Mouse (Mus musculus) thymus, postnatal 0 days (tissue): Measurements from ENCODE around the gene Ppl. TPM values are rescaled to one million over a fixed set of nuclear protein-coding genes. Genes with fewer than 3 reads are reported as not detected.
A peak's percentile ranks its signal among the peaks of the same experiment; 100 is the strongest.

Experiments used
- DNase-seq: peaks from one replicate; pipeline ENCODE4 v3.0.0-alpha.2; 2015; ENCODE audit warnings: low spot score
- polyA plus RNA-seq: library from polyadenylated mRNA; unstranded; fragments of >200 nt; fragmentation: Nextera tagmentation; extraction: Ambion mirVana; gene quantifications from 2 replicates; pipeline ENCODE4 v1.2.1, GENCODE M21; 2015

The Ppl gene
- 0.49 and 1.0 TPM in 2 replicates for polyA plus RNA-seq

DNA sequence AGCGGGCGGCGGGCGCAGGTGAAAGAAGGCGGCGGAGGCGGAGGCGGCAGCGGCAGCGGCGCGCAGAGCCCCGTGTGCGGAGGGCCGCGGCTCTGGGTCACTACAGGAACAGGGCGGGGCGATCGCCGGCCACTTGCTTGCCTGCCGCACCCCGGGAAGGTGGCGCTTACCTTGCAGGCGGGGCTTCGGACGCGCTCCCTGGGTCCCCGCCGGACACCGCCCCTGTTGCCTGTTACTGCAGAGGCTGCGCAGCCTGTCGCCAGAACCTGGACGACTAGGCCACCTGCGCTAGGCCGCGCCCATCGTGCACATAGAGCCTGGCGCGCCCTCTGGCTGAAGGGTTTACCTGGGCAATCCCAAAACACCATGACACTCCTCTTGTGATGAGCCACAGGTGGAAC lies at the start of gene Ppl:
TSS of gene Ppl (minus strand) at position 21 of the 401 bp plus-strand sequence.
- no peak for DNase-seq

DNA sequence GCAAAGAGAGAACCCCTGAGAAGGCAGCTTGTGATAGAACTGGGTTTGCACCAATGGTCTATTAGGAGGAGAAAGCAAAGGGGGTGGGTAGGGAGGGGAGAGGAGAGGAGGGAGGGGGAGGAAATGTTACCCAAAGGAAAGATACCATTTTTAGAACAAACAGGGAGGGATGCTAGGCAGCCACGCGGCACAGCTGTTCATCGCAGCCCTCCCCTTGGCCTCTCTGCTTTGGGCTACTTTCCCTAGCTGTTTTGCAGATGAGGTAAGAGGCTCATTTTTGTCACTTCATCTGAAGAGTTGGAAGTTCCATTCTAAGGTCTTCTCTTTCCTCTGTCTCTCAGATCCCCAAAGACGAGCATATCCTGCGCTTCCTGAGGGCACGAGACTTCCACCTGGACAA lies 40.4 kb upstream of the Ppl start:
- DNase-seq, result no peak

DNA sequence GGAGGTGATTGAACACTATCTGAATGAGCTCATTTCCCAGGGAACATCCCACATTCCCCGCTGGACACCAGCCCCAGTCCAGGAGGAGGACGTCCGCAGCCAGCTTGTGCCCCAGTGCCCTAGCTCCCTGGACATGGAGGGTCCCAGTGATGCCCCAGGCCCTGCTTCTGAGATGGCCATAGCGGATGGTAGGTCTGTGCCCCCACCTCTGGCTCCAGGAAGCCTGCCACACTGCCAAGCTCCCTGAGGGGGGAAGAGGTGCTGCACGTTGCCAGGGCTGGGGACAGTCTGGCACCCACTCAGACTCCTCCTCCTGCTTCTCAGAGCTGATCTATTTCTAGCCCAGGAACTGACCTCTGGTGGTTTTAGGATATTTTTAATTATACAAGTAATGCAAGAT lies 36.6 kb upstream of the Ppl start:
- DNase-seq, result no peak

DNA sequence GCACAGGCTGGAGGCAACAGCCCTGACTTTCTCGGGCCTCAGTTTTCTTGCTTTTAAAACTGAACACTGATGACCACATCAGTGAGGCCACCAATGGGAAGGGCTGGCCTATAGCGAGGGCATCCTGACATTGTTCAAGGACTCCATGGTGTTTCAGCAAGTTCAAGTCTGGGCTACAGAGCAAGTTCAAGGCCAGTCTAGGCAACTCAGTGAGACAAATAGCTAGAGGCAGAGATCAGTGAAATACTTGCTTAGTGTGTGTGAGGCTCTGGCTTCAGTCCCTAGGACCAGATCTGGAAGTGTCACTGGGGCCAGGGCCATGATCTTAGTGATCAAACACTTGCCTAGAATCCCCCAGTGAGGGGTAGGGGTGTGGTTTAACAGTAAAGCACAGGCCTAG lies 35.8 kb upstream of the Ppl start:
- DNase-seq, result no peak

DNA sequence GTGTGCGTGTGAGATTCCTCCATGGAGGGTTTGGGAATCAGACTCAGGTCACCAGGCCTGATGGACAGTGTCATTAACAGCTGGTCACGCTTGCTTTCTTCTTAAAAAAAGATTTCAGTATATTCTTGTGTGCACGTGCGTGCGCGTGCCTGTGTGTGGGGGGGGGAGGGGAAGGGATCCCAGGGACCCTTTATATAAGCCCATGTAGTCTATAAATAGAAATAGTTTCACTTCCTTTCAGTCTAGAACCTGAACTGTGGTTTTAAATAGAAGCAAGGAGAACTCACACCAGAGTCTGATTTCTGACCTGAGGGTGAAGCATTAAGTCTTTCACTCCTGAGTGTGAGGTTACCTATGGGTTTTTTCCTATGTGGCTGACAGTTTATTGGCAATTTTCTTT lies 32.1 kb upstream of the Ppl start:
- DNase-seq, result no peak

DNA sequence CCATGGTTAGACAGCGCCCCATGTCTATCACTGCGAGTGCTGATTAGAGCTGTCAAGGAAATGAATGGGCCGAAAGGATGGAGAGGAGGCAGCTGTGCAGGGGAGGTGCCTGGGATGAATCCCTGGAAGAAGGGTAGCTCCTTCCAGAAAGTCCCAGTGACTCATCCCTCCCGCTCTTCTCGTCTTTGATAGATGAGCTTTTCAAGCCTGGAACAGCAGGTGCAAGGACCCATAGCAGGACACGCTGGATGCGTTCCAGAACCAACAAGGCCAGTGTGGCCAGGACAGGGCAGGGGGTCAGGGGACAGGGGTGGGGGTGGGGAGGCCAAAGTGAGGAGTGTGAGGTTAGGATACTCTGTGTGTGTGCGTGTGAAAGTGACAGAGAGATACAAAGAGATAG lies 27.0 kb upstream of the Ppl start:
- no peak for DNase-seq

DNA sequence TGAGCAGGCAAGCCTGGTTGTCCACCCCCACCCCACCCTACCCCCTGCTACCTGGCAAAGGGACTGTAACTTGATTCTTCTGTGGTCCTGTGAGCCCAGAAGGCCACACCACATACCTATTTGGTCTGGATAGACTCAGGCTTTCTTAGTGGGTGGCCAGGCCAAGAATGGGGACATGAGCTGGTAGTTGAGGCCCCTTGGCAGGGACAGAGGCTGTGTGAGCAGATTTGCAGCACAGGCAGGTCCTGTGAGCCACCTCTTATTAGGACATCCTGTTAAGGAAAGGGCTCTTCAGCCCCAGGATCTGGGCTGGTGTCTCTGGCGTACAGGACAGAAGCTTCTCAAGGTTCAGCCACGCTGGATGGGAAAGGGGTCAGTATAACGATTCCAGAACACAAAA lies 24.9 kb upstream of the Ppl start:
- DNase-seq, result no peak

DNA sequence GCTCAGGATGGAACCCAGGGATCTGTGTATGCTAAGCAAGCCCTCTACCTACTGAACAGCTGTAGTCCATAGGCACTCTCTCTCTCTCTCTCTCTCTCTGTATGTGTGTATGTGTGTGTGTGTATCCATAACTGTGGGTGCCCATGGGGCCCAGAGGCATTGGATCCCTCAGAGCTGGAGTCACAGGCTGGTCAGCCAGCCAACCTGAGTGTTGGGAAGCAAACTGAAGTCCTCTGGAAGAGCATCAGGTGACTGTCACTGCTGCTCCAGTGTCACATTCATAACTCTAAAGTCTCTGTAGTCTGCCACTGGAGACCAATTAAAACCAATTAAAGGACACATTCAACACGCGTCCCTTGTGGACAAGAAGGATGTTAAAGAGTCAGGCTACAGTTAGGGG lies 24.3 kb upstream of the Ppl start:
- DNase-seq, result no peak

DNA sequence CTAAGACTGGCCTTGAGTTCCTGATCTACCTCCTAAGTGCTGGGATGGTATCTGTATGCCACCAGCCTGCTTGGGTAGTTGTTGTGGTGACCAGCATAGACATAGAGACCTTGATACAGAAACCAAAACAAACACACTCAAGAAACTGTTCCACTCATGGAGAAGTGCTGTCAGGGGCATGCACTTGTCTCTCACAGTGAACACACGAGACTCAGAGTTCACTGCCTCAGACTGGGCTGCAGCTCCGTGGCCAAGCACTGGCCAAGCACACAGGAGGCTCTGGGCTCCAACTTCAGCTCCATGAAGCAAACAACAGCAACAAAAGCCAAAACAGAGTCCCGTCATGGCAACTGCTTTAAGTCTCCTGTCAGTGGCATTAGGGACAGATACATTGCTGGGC lies 22.8 kb upstream of the Ppl start:
- DNase-seq, result no peak

DNA sequence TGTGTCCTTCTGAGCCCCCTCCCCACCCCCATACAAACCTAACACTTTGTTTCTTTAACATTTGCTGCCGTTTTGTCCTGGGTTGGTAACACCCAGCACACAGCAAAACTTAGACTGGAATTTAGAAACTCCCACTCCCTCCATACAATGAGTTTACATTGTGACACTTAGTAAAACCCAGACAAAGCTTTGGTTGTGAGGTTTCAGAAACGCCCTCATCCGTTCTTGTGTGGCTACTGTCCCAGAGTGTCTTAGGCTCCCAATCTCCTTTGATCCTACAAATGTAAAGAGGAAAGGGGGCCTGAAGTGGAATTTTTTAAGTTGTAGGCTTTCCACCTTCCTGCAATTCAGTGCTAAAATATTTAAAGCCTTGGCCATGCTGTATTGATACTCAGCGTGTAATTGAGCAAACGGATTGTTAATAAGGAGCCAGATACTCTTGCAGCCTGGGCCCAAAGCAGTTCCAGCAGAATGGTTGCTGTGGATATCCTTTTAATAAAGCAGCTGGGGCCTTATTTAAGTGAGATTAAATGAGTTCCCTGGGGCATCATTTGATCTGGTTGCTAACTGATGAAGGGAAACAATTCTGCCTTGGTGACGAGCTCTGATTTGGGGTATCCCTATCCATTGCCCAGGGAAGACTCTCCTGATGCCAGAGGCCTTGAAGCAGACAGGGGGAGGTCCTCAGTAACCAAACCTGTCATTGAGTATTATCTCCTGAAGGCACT lies 21.2 kb upstream of the Ppl start:
- no peak for DNase-seq

DNA sequence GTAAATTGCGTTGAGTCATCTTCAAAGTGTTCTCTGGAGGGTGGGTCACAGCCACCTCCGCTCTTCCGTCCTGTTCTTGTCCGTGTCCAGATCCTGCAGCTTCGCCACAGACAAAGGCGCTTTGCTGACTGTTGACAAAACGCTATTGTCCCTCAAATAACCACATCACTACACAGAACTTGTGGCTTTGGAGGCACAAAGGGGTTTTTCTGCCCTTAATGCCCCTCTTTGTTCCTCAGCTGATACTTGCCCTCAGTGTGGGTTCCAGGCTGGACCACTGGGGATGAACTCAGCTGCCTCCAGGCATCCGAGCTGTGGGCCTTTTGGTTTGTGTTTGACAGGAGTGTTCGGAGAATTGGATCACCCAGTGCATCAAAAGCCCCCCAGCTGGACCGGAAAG lies 18.3 kb upstream of the Ppl start:
- DNase-seq, result no peak

DNA sequence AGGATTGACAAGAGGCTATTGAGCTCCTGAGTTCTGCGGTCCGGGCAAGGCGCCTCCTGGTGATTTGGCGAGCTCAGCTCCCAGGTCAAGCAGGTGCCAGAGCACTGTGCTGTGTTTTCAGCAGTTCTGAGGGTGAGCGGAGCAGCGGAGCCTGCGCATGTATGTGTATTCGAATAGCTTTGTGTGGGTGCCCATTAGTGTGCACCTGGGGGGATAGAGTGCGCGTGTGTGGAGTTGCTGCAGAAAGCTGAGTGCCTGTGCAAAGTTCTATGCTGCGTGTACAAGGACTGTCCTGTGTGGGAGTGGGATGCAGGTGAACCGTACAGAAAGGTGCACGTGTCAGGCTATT lies 14.8 kb upstream of the Ppl start, which contains the start of gene Sec14l5:
TSS of gene Sec14l5 (plus strand) at position 73 of the 349 bp plus-strand sequence.
- no peak for DNase-seq

DNA sequence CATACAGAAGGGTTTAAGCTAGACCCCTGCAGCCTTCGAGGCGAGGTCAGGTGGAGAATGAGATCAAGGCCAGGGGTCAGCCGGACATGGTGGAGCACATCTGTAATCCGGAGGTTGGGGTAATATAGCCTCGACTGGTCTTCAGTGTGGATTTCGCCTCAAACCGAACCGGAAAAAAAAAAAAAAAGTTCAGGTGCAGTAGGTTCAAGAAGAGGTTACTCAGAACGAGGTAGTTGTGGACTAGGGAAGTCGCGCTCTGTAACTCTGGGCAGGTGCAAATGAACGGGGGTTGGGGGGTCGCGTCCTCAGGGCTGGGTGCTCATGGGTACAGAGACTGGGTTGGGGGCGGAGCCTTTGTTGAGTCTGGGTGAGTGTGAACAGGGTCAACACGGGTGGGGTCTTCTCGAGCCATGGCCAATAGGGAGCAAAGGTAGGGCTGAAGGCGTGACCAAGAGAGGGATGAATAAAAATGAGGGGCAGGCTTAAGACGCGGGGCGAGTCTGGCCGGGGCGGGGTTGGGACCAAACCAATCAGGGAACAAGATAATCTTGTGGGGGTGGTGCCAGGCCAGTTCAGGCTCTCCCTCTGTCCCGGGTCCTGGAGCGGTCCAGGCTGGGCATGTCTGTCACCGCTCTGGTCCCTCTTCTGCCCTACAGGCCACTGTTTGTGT lies 14.3 kb upstream of the Ppl start:
- no peak for DNase-seq

DNA sequence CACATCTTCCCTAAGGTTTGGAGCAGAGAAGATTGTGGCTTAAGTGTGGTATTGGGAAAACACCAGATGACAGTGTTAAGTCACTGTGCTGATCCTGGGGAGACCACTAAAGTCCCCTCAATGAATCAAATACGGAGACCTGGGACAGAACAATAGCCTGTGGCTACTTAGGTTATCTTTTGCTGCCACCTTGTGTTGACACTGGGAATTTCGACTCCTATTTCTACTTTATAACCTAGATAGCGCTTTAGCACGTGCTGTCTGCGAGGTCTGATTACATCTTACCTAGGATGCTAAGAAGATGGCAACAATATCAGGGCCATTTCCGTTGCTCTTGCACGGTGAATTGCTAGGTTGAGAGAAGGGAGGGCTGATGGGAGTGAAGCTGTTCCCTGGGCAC lies 13.3 kb upstream of the Ppl start:
- DNase-seq, result peak; percentile 82

DNA sequence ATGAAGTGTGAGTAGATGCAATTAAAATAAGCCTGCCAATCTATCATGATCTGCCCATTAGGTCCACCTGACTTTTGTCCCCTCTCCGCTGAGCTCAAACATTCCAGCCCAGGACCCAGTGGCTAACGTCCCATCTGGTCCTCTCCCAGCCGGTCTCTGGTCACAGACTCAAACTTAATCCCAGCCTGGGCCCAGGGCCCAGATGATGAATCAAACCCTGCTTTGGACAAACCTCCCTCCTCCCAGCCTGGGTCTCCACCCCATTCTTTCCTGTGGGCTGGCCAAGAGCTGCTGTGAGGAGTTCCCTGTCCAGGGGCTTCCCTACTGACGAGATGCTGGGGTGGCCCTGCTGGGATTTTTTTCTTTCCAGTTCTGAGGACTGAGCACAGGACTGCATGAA lies 7.5 kb upstream of the Ppl start:
- no peak for DNase-seq

DNA sequence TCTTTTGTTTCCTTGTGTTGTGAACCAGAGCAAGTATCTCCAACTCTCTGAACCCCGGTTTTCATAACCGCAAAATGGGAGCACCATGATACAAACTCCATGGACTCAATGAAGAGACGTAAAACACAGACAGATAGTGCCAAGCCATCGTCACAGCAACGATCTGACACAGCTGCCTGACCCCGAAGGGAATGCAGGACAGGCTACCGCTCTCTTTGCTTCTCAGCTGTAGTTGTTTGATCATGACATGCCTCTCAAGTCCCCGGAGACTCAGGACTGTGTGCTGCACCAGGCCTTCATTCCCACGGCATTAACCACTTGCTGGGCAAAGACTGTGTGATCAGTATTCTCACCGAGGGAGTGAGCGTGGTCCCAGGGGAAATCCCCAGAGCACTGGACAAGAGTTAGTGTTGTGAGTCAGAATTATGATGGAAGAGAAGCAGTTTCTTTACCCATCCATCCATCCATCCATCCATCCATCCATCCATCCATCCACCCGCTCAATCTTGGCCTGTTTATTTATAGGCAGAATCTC lies 4.9 kb upstream of the Ppl start:
- no peak for DNase-seq

DNA sequence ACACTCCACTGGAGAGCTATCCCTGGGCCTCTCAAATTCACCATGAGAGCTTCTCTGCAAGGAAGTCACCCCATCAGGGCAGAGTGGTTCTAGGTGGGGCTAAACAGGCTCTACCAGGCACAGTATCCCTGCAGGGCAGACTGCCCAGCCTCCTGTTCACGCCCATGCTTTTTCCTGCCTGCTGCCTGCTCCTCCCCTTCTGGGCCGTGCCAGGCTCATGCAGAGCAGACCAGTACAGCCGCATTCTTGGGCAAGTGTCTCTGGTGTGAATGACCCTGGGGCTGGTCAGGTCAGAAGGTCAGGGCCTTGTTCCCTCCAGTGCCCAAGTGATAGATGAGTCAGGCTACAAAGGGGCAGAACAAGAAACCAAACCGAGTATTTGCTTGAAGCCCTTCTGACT lies 4.3 kb upstream of the Ppl start:
- no peak for DNase-seq

DNA sequence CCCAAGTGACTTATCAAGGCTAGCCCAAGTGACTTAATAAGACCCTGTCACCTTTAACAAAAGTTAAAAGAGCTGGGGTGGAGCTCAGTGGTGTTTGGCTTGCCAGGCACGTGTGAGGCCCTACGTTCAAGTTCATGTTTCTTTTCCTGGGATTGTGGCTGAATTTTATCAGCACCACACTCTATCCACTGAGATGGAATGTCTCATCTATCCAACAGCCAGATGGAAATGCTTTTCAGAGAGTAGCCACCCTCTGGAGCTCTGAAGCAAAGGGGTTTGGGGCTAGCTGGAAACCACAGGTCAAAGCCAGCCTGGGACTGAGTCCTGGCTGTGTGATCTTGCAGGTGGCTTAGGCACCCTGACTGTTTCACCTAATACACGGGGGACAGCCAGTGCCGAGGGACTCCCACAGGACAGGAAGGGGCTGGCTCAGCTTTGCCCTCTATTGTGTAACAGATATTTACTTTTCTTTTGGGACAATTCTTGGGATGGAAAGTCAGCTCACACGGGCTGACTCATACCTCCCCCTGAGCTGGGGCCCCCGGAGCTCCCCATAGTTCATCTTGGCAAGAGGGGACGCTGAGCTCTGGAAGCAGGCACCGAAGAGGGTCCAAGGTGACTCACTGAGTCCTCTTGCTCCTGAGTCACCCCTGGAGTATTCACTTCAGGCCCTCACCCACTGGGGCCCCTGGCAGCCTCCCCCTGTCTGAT lies 3.5 kb upstream of the Ppl start:
- DNase-seq, result no peak

DNA sequence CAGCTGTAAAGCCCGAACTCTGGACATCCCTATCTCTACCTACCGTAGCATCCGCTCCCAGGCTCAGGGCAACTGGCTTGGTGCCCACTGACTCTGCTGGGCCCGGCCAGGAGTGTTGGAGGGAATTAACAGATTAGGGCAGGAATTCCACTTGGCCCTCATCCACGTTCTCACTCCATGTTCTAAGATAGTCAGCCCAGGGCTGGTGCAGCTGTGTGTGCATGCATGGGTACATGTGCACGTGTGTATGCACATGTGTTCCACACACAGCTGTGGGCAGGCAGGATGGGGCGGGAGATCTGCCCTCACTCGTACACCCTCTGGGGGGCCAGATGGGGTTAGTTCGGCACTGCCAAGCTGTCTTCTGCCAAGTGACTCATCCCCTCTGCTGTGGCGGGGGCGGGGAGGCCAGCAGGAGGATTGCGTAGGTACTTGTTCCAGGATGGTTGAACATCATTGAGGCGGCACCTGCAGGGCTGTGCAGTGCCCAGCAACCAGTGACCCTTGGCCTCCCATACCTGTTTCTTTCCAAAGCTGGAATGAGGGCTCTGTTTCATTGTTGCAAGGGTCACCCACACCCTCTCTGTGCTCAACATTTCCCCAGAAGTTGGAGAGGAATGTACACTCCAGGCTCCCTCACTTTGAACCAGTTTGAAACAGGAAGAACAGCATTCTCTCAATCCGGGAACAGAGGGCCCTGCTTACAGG lies 2.6 kb upstream of the Ppl start:
- no peak for DNase-seq

DNA sequence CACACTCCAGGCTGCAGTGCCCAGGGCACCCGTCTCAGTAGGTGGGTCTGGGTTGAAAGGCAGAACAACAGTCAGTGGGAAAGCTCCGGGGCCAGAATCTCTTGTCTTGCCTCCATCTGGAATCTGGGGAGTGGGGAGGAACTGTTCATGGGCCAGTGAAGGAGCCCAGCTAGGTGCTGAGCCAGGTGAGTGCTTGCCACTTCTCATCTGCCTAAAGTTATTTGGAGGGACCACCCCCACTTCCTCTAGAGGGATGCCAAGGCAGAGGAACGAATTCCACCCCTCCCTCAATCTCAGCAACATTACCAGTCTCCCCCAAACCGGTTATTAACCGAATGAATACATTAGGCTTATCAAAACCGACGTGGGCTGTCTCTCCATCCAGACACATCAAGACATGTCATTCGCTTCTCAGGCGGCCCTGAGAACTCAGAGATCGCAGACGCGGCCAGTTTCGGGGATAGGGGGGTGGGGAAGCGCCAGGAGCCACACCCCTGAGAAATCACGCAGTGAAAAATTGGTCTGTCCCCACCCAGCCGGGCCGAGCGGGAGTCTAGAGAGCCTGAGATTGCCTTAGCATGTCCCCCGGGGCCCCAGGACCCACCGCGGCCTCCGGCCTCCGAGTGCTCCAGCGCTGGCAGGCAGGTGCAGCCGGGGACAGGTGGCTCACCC lies 834 bp downstream of the Ppl start:
- DNase-seq, result no peak

DNA sequence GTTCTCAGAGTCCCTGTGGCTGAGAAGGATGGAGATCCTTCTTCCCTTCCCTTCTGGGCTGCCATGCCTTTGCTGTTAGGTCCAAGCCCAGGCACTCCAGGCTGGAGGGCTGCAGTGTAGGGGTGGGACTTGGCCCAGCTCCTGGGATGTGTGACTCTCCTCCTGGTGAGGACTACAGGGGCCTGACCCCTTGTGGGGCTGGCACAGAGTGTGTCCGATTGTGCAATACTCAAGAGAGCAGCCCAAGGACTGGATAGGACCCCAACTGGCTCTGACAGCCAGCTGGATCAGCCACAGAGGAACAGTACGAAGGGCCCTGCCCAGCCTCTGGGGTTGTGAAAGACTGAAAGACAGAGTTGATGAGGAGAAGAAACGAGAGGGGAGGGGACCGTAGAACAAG lies 1.5 kb downstream of the Ppl start:
- no peak for DNase-seq
